Mouse (Mus musculus): Measurements from ENCODE around the gene Cdx2.

- no peak for TF ChIP-seq CTCF (IDR thresholded peaks at IDR 0.05; ENCODE audit: low read depth, low read length)
- no peak for TF ChIP-seq POLR2A (IDR thresholded peaks at IDR 0.05; ENCODE audit: insufficient read depth, low read length)
Observed at GRCm38 (mm10) chr5:147268728-147269127, 38.3 kb downstream of the Cdx2 start.
